Mouse (Mus musculus) lung, adult 2 months (tissue): ENCODE measurements at regions not wholly inside any gene's neighbourhood (a gene's known extent, or its start where the extent isn't known, plus 50 kb on each side); places are given as distances from the start of the nearest gene placed in this dataset.

Source experiments
- CTCF ChIP-seq: fragments of 200-500 bp; IDR thresholded peaks from 2 replicates; pipeline ENCODE4 v1.5.1; 2011; ENCODE audit warnings: mild to moderate bottlenecking, low read length, control low read depth; ENCODE audit not compliant: insufficient read depth
- POLR2A ChIP-seq: fragments of 200-500 bp; IDR thresholded peaks from 2 replicates; pipeline ENCODE4 v1.6.1; 2011; ENCODE audit warnings: low read depth, mild to moderate bottlenecking, control low read depth, low read length, borderline replicate concordance; ENCODE audit errors: extremely low read depth

- TF ChIP-seq CTCF: no peak
- TF ChIP-seq POLR2A: no peak
Observed at GRCm38 (mm10) chr1:161664321-161664720, 124.0 kb downstream of the Fasl start.
